Mouse (Mus musculus) MEL (cell line): Measurements from ENCODE around the gene Sarnp. TPM values are rescaled to one million over a fixed set of nuclear protein-coding genes. Genes with fewer than 3 reads are reported as not detected.

ENCODE experiments used
- DNase-seq: peaks from one replicate; pipeline ENCODE4 v3.0.0; 2011; ENCODE audit warnings: low read depth, low spot score
- H3K27ac ChIP-seq: 2 replicates; pipeline ENCODE4 v1.5.1; 2012; ENCODE audit warnings: low read depth, mild to moderate bottlenecking, control low read depth, low read length, moderate library complexity; ENCODE audit not compliant: control insufficient read depth
- H3K27me3 ChIP-seq, 2 experiments: fragments of 150-350 bp in 1 of 2; sonication (generic) in 1 of 2; 2 replicates each; pipeline ENCODE4 v1.6.1; 2012; ENCODE audit warnings: low read length in 2 of 2, mild to moderate bottlenecking in 2 of 2, improper control_type of control experiment in 1 of 2, moderate library complexity in 1 of 2; ENCODE audit not compliant: insufficient read depth in 2 of 2, control insufficient read depth in 1 of 2
- H3K36me3 ChIP-seq, 2 experiments: 2 replicates each; pipeline ENCODE4 v1.6.1; 2012 to 2014; ENCODE audit warnings: low read length in 2 of 2, improper control_type of control experiment in 1 of 2, inconsistent platforms in 1 of 2, mild to moderate bottlenecking in 1 of 2; ENCODE audit not compliant: insufficient read depth in 2 of 2, control insufficient read depth in 1 of 2
- H3K4me1 ChIP-seq, 2 experiments: fragments of 150-350 bp in 1 of 2; sonication (generic) in 1 of 2; 2 replicates each; pipeline ENCODE4 v1.6.1; 2012; ENCODE audit warnings: low read length in 2 of 2, improper control_type of control experiment in 1 of 2, mild to moderate bottlenecking in 1 of 2; ENCODE audit not compliant: insufficient read depth in 2 of 2, control insufficient read depth in 1 of 2
- H3K4me3 ChIP-seq, 2 experiments: fragments of 150-350 bp in 1 of 2; sonication (generic) in 1 of 2; 2 replicates each; pipeline ENCODE4 v1.5.1; 2012; ENCODE audit warnings: low read depth in 2 of 2, low read length in 2 of 2, mild to moderate bottlenecking in 2 of 2, moderate library complexity in 2 of 2, control low read depth in 1 of 2, improper control_type of control experiment in 1 of 2; ENCODE audit not compliant: control insufficient read depth in 1 of 2, insufficient read depth in 1 of 2
- H3K79me2 ChIP-seq: 2 replicates; pipeline ENCODE4 v1.6.1; 2012; ENCODE audit warnings: mild to moderate bottlenecking, low read length, moderate library complexity; ENCODE audit not compliant: control insufficient read depth, poor library complexity, insufficient read depth
- H3K9ac ChIP-seq: 2 replicates; pipeline ENCODE4 v1.6.1; 2012; ENCODE audit warnings: low read depth, mild to moderate bottlenecking, control low read depth, low read length, moderate library complexity; ENCODE audit not compliant: control insufficient read depth, poor library complexity, severe bottlenecking
- H3K9me3 ChIP-seq: fragments of 150-350 bp; sonication (generic); replicated peaks from 2 replicates; pipeline ENCODE4 v1.6.1; 2012; ENCODE audit warnings: mild to moderate bottlenecking, low read length, improper control_type of control experiment, moderate library complexity; ENCODE audit not compliant: insufficient read depth
- BHLHE40 ChIP-seq: IDR thresholded peaks from 2 replicates; pipeline ENCODE4 v1.6.1; 2012; ENCODE audit warnings: low read depth, mild to moderate bottlenecking, inconsistent platforms, low read length, improper control_type of control experiment, borderline replicate concordance
- CHD1 ChIP-seq: IDR thresholded peaks from 2 replicates; pipeline ENCODE4 v1.6.1; 2012; ENCODE audit warnings: low read depth, mild to moderate bottlenecking, inconsistent platforms, low read length, improper control_type of control experiment
- CHD2 ChIP-seq: IDR thresholded peaks from 2 replicates; pipeline ENCODE4 v1.6.1; 2011; ENCODE audit warnings: low read length, improper control_type of control experiment
- E2F4 ChIP-seq: IDR thresholded peaks from 2 replicates; pipeline ENCODE4 v1.6.1; 2011; ENCODE audit warnings: low read depth, low read length, improper control_type of control experiment, borderline replicate concordance
- ELF1 ChIP-seq: IDR thresholded peaks from 2 replicates; pipeline ENCODE4 v1.6.1; 2014; ENCODE audit warnings: low read depth, mild to moderate bottlenecking, inconsistent platforms, low read length, improper control_type of control experiment, moderate library complexity
- EP300 ChIP-seq, 2 experiments: IDR thresholded peaks; 2 replicates each; pipeline ENCODE4 v1.6.1; 2011; ENCODE audit warnings: improper control_type of control experiment in 2 of 2, low read length in 2 of 2, low read depth in 1 of 2, mild to moderate bottlenecking in 1 of 2
- ETS1 ChIP-seq: IDR thresholded peaks from 2 replicates; pipeline ENCODE4 v1.6.1; 2012; ENCODE audit warnings: low read depth, mild to moderate bottlenecking, inconsistent platforms, low read length, improper control_type of control experiment, moderate library complexity
- GABPA ChIP-seq: IDR thresholded peaks from 2 replicates; pipeline ENCODE4 v1.6.1; 2012; ENCODE audit warnings: low read depth, mild to moderate bottlenecking, inconsistent platforms, low read length, improper control_type of control experiment, moderate library complexity
- GATA1 ChIP-seq: IDR thresholded peaks from 2 replicates; pipeline ENCODE4 v1.6.1; 2011; ENCODE audit warnings: low read depth, low read length, improper control_type of control experiment
- HCFC1 ChIP-seq: IDR thresholded peaks from 2 replicates; pipeline ENCODE4 v1.6.1; 2012; ENCODE audit warnings: low read depth, mild to moderate bottlenecking, inconsistent platforms, low read length, improper control_type of control experiment, moderate library complexity
- JUND ChIP-seq: IDR thresholded peaks from 2 replicates; pipeline ENCODE4 v1.6.1; 2011; ENCODE audit warnings: low read depth, mild to moderate bottlenecking, improper control_type of control experiment, low read length
- KAT2A ChIP-seq: conservative IDR thresholded peaks from 2 replicates; pipeline ENCODE4 v1.6.1; 2012; ENCODE audit warnings: low read depth, low read length, improper control_type of control experiment, inconsistent platforms
- MAFK ChIP-seq: IDR thresholded peaks from 2 replicates; pipeline ENCODE4 v1.6.1; 2011; ENCODE audit warnings: low read depth, mild to moderate bottlenecking, low read length, improper control_type of control experiment, borderline replicate concordance
- MAX ChIP-seq: IDR thresholded peaks from 2 replicates; pipeline ENCODE4 v1.6.1; 2011; ENCODE audit warnings: low read length, improper control_type of control experiment
- MAZ ChIP-seq: IDR thresholded peaks from 2 replicates; pipeline ENCODE4 v1.6.1; 2012; ENCODE audit warnings: low read depth, mild to moderate bottlenecking, inconsistent platforms, low read length, improper control_type of control experiment
- MEF2A ChIP-seq: IDR thresholded peaks from 2 replicates; pipeline ENCODE4 v1.6.1; 2014; ENCODE audit warnings: low read depth, mild to moderate bottlenecking, inconsistent platforms, low read length, improper control_type of control experiment; ENCODE audit not compliant: poor library complexity, insufficient replicate concordance, severe bottlenecking; ENCODE audit errors: extremely low read depth
- MXI1 ChIP-seq: IDR thresholded peaks from 2 replicates; pipeline ENCODE4 v1.6.1; 2011; ENCODE audit warnings: mild to moderate bottlenecking, low read depth, low read length, improper control_type of control experiment
- MYB ChIP-seq: IDR thresholded peaks from 2 replicates; pipeline ENCODE4 v1.6.1; 2011; ENCODE audit warnings: mild to moderate bottlenecking, low read depth, low read length, improper control_type of control experiment
- NELFE ChIP-seq: IDR thresholded peaks from 2 replicates; pipeline ENCODE4 v1.6.1; 2011; ENCODE audit warnings: low read depth, low read length, improper control_type of control experiment
- NRF1 ChIP-seq: IDR thresholded peaks from 2 replicates; pipeline ENCODE4 v1.6.1; 2014; ENCODE audit warnings: low read depth, mild to moderate bottlenecking, inconsistent platforms, low read length, improper control_type of control experiment, moderate library complexity; ENCODE audit not compliant: poor library complexity, insufficient read depth, severe bottlenecking
- POLR2A ChIP-seq, 2 experiments: IDR thresholded peaks; 2 replicates each; pipeline ENCODE4 v1.6.1; 2011 to 2012; ENCODE audit warnings: low read length in 2 of 2, mild to moderate bottlenecking in 2 of 2, control low read depth in 1 of 2, improper control_type of control experiment in 1 of 2, low read depth in 1 of 2, moderate library complexity in 1 of 2; ENCODE audit not compliant: control insufficient read depth in 1 of 2, insufficient read depth in 1 of 2, poor library complexity in 1 of 2
- POLR2AphosphoS2 ChIP-seq: IDR thresholded peaks from 2 replicates; pipeline ENCODE4 v1.6.1; 2011; ENCODE audit warnings: low read length, improper control_type of control experiment
- RAD21 ChIP-seq: IDR thresholded peaks from 2 replicates; pipeline ENCODE4 v1.6.1; 2011; ENCODE audit warnings: mild to moderate bottlenecking, low read depth, low read length, improper control_type of control experiment
- RCOR1 ChIP-seq: IDR thresholded peaks from 2 replicates; pipeline ENCODE4 v1.6.1; 2012; ENCODE audit warnings: low read depth, mild to moderate bottlenecking, inconsistent platforms, low read length, improper control_type of control experiment
- SIN3A ChIP-seq: IDR thresholded peaks from 2 replicates; pipeline ENCODE4 v1.6.1; 2012; ENCODE audit warnings: low read length, improper control_type of control experiment, inconsistent platforms
- SMC3 ChIP-seq: IDR thresholded peaks from 2 replicates; pipeline ENCODE4 v1.6.1; 2011; ENCODE audit warnings: low read depth, low read length, improper control_type of control experiment
- TAL1 ChIP-seq: IDR thresholded peaks from 2 replicates; pipeline ENCODE4 v1.6.1; 2012; ENCODE audit warnings: mild to moderate bottlenecking, inconsistent platforms, low read length, moderate library complexity, mixed read lengths
- TBP ChIP-seq: IDR thresholded peaks from 2 replicates; pipeline ENCODE4 v1.8.0; 2011; ENCODE audit warnings: low read depth, low read length, improper control_type of control experiment
- TCF12 ChIP-seq: IDR thresholded peaks from 2 replicates; pipeline ENCODE4 v1.6.1; 2014; ENCODE audit warnings: low read depth, mild to moderate bottlenecking, inconsistent platforms, low read length, improper control_type of control experiment, moderate library complexity
- UBTF ChIP-seq: IDR thresholded peaks from 2 replicates; pipeline ENCODE4 v1.6.1; 2012; ENCODE audit warnings: low read depth, mild to moderate bottlenecking, inconsistent platforms, low read length, improper control_type of control experiment, moderate library complexity, borderline replicate concordance; ENCODE audit not compliant: insufficient read depth
- USF1 ChIP-seq: IDR thresholded peaks from 2 replicates; pipeline ENCODE4 v1.6.1; 2014; ENCODE audit warnings: low read depth, mild to moderate bottlenecking, inconsistent platforms, low read length, improper control_type of control experiment, moderate library complexity
- USF2 ChIP-seq, 2 experiments: IDR thresholded peaks; 2 replicates each; pipeline ENCODE4 v1.6.1; 2011 to 2012; ENCODE audit warnings: improper control_type of control experiment in 2 of 2, low read length in 2 of 2, borderline replicate concordance in 1 of 2, inconsistent platforms in 1 of 2, low read depth in 1 of 2, mild to moderate bottlenecking in 1 of 2; ENCODE audit not compliant: insufficient read depth in 1 of 2
- ZC3H11A ChIP-seq: IDR thresholded peaks from 2 replicates; pipeline ENCODE4 v1.6.1; 2012; ENCODE audit warnings: low read depth, mild to moderate bottlenecking, inconsistent platforms, low read length, improper control_type of control experiment
- ZKSCAN1 ChIP-seq: IDR thresholded peaks from 2 replicates; pipeline ENCODE4 v1.6.1; 2012; ENCODE audit warnings: low read depth, mild to moderate bottlenecking, inconsistent platforms, low read length, improper control_type of control experiment, moderate library complexity
- ZMIZ1 ChIP-seq: IDR thresholded peaks from 2 replicates; pipeline ENCODE4 v1.6.1; 2012; ENCODE audit warnings: low read depth, mild to moderate bottlenecking, inconsistent platforms, low read length, improper control_type of control experiment, moderate library complexity
- ZNF384 ChIP-seq: IDR thresholded peaks from 2 replicates; pipeline ENCODE4 v1.6.1; 2012; ENCODE audit warnings: low read depth, mild to moderate bottlenecking, inconsistent platforms, low read length, improper control_type of control experiment
- polyA plus RNA-seq, 2 experiments: library from polyadenylated mRNA; stranded (reverse) in 1 of 2; unstranded in 1 of 2; fragments of >175 nt in 1 of 2; fragments of >200 nt in 1 of 2; gene quantifications; 2 replicates each; pipeline versions ENCODE4 v1.2.1 to v1.2.4; 2012; ENCODE audit warnings: low replicate concordance in 2 of 2, low read depth in 1 of 2; ENCODE audit not compliant: insufficient read length in 2 of 2, insufficient read depth in 1 of 2, missing spikeins in 1 of 2
- total RNA-seq: library from RNA; depleted of rRNA; stranded (reverse); fragments of 300-350 nt; gene quantifications from 2 replicates; pipeline ENCODE4 v1.2.3, GENCODE M21; 2012

Sarnp gene
- total and polyA plus RNA-seq, 3 experiments = 103 to 1,007 (median 189) TPM

GRCm38 (mm10) chr10:128821358-128822056, 4.4 kb downstream of the Sarnp start, which contains the start of gene Ormdl2:
Gene Ormdl2 (minus strand): TSS chr10:128821645.
- Histone ChIP-seq H3K9me3 (no peaks in the 10 kb centered on the region), H3K27ac (peak within 1 kb of the TSS; percentile 71), H3K4me3 (peak within 1 kb of the TSS; percentile 90 to 100), H3K27me3 (no peaks in the 10 kb centered on the region), H3K79me2 (peaks cover 46% of the 10 kb centered on the region), H3K4me1 (peaks cover 5 to 8% of the 10 kb centered on the region in 2 experiments; a peak in 3 of 4 replicates), H3K9ac (peak within 1 kb of the TSS; percentile 98), H3K36me3 (peaks cover 23 to 26% of the 10 kb centered on the region in 2 experiments)
- DNase-seq = peak; percentile 100
- TF ChIP-seq EP300 (IDR thresholded peaks at IDR 0.05; ENCODE audit: low read depth in 1 of 2, low read length in 2 of 2) = no peak; a peak in 1 of 4 replicates
- no peak for TF ChIP-seq MEF2A
- peak; percentile 100 for TF ChIP-seq MAZ
- TF ChIP-seq RAD21 = no peak
- TF ChIP-seq CHD2 = peak; percentile 76
- TF ChIP-seq MXI1 = peak; percentile 83
- TF ChIP-seq SIN3A = peak; percentile 95
- TF ChIP-seq USF1 = 0 out of 2 replicates have a peak, but pooled peaks have one; percentile 20
- TF ChIP-seq ETS1 = no peak; the same call in 1 of the 2 replicates
- TF ChIP-seq TBP = peak; percentile 77; the same call in 1 of the 2 replicates
- TF ChIP-seq ZNF384 = no peak
- no peak for TF ChIP-seq GABPA
- TF ChIP-seq ZKSCAN1 = no peak
- no peak; the same call in 1 of the 2 replicates for TF ChIP-seq MAX
- no peak for TF ChIP-seq GATA1
- TF ChIP-seq ZC3H11A = no peak
- TF ChIP-seq ZMIZ1 = peak; percentile 94
- no peak for TF ChIP-seq UBTF
- TF ChIP-seq ELF1 = peak; percentile 95
- TF ChIP-seq HCFC1 = peak; percentile 86
- peak; percentile 22; the same call in 1 of the 2 replicates for TF ChIP-seq TCF12
- no peak for TF ChIP-seq USF2 (IDR thresholded peaks at IDR 0.05; ENCODE audit: borderline replicate concordance in 1 of 2, insufficient read depth in 1 of 2, low read depth in 1 of 2, low read length in 2 of 2)
- no peak for TF ChIP-seq CHD1
- TF ChIP-seq MYB = no peak
- TF ChIP-seq E2F4 = no peak
- no peak for TF ChIP-seq JUND
- TF ChIP-seq RCOR1 = no peak
- peak; percentile 13; the same call in 1 of the 2 replicates for TF ChIP-seq KAT2A
- TF ChIP-seq NELFE = peak; percentile 76
- no peak for TF ChIP-seq SMC3
- 0 out of 2 replicates have a peak, but pooled peaks have one; percentile 6 for TF ChIP-seq NRF1
- TF ChIP-seq POLR2AphosphoS2 = peak; percentile 92
- TF ChIP-seq MAFK = no peak
- TF ChIP-seq TAL1 = no peak
- TF ChIP-seq POLR2A (IDR thresholded peaks at IDR 0.05; ENCODE audit: control insufficient read depth in 1 of 2, insufficient read depth in 1 of 2, low read depth in 1 of 2, low read length in 2 of 2, poor library complexity in 1 of 2) = peak; percentile 70 to 86
- no peak for TF ChIP-seq BHLHE40
